Mouse (Mus musculus): ENCODE measurements around the gene Ext2. TPM values are rescaled to one million over a fixed set of nuclear protein-coding genes. Genes with fewer than 3 reads are reported as not detected.

Ext2 gene
- polyA plus RNA-seq, 1 experiment from 2014 or later = 134 TPM

DNA sequence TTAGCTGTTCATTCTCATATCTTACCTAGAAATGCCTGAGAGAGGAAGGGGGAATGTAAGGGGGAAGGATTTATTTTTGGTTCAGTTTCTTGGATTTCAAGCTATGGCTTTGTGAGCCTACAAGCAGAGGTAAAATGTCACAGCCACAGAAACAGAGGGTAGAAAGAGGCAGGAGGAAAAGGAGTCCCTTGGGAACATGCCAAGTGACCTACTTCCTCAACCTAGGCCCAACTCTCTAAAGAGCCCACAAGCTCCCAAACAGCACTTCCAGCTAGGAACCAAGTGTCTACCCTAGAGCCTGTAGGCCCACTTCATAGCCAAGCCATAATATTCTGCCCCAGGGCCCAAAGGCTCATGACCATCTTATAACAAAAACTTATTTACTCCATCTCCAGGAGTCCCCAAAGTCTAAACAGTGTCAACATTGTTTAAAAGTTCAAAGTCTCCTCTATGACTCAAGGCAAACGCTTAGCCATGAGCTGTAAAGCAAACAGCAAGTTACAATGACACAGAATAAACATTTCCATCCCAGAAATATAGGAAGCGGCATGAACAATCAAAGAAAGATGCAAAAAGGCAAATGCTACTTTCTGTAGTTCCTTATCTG lies 99.1 kb downstream of the Ext2 start:
- Histone ChIP-seq H3K4me2 (no peak overlapping the region), H3K9me3 (no peaks in the 10 kb centered on the region), H3K4me3 (no peak overlapping the region), H3K9ac (no peak overlapping the region), H3K4me1 (peaks cover 15% of the 10 kb centered on the region; the same call in 1 of the 2 replicates), H3K27me3 (no peaks in the 10 kb centered on the region), H3K36me3 (no peaks in the 10 kb centered on the region), H3K27ac (no peak overlapping the region)
- ATAC-seq (ENCODE audit: borderline replicate concordance, extremely low read depth, low FRiP score, low TSS enrichment) = no peak
- 71% methylated on average over 2 of the region's 2 CpGs for WGBS

DNA sequence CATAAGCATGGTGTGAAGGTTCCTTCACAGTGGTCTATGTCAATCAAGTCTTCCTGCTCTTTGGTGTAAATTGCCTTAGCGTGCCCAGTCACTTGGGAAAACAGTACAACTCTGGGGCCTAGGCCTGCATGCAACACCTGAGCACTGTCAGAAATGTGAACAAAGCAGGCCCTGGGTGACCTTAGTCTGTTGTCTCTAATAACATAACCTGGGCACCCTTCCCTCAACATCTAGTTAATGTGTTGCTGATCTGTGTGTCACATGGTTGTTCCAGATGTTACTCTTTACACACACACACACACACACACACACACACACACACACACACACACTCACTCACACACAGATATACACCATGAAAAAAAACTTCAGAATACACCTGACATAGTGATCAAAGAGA lies 101.4 kb downstream of the Ext2 start:
- Histone ChIP-seq H3K4me2 (no peak overlapping the region), H3K36me3 (no peaks in the 10 kb centered on the region), H3K4me1 (peaks cover 15% of the 10 kb centered on the region; the same call in 1 of the 2 replicates), H3K9ac (no peak overlapping the region), H3K27ac (no peak overlapping the region), H3K9me3 (no peaks in the 10 kb centered on the region), H3K4me3 (no peak overlapping the region), H3K27me3 (no peaks in the 10 kb centered on the region)
- WGBS = 84% methylated on average over 1 of the region's 1 CpGs
- no peak for ATAC-seq (ENCODE audit: borderline replicate concordance, extremely low read depth, low FRiP score, low TSS enrichment)

DNA sequence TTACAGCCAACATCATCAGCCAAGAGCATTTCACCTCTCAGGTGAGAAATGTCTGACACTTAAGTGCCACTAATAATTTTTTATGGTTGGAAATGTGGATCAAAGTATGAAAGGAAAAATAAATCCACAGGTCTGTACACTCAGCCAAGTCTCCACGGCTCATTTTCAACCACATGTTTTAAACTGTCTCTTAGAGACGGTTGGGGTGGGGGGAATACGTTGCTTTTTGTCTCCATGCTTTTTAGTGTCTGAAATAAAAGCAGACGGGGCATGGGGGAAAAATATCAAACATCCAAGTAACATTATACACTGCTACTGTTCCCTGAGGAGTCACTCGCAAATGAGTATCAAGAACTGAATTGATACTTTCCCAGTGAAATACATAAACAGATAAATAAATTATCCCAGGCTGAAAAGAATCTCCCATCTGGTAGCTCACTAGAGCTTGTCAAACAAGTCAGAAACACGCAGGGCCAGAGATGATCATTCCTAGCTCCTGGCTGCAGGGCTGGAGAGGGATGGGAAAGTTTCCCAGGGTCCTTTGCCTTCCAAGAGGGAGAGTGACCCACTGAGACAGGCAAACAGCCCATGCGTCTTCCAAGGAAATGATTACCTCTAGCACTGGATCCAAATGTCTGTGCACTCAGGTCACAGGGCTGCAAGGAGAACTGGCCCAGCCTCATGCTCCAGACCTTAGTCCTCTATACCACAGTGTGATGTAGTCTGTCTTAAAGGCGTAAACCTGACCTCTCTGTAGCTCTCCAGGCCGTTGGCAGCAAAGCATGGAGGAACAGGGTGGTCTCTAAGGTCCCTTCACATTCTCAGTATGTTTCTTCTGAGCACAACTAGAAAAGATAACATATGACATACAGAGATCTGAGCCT lies 102.3 kb downstream of the Ext2 start:
- ATAC-seq (ENCODE audit: borderline replicate concordance, extremely low read depth, low FRiP score, low TSS enrichment) = no peak
- Histone ChIP-seq H3K27ac (no peak overlapping the region; the same call in 1 of the 2 replicates), H3K4me2 (no peak overlapping the region)

DNA sequence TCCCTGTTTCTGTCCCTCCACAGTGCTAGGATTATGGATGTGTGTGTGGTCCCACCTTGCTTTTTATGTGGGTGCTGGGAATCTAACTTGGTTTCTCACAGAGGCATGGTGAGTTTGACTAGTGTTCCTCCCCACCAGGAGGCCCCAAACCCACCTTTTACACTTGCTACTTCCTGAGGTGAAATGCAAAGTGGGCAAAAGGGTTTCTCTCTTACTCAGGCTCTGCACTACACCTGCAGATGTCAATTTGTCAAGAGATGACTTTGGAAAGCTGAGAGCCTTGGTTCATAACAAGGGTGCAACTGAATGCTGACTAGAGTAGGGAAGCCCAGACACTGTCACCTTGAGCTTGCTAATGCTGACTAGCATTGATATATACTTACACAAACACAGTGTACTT lies 109.1 kb downstream of the Ext2 start:
- H3K9ac ChIP-seq = no peak overlapping the region
- H3K36me3 ChIP-seq = no peaks in the 10 kb centered on the region
- no peak overlapping the region for H3K27ac ChIP-seq
- peaks cover 14% of the 10 kb centered on the region; the same call in 1 of the 2 replicates for H3K4me1 ChIP-seq
- no peaks in the 10 kb centered on the region for H3K9me3 ChIP-seq
- H3K4me2 ChIP-seq = no peak overlapping the region
- ATAC-seq (ENCODE audit: borderline replicate concordance, extremely low read depth, low FRiP score, low TSS enrichment) = no peak
- no peak overlapping the region for H3K4me3 ChIP-seq
- H3K27me3 ChIP-seq = no peaks in the 10 kb centered on the region

More for the DNA sequence above, 102.3 kb downstream of the Ext2 start:
- H3K9me3 ChIP-seq = no peaks in the 10 kb centered on the region
- H3K9ac ChIP-seq = no peak overlapping the region
- WGBS = 42% methylated on average over 9 of the region's 9 CpGs
- H3K27me3 ChIP-seq = no peaks in the 10 kb centered on the region
- H3K36me3 ChIP-seq = no peaks in the 10 kb centered on the region
- H3K4me1 ChIP-seq = peaks cover 15% of the 10 kb centered on the region; the same call in 1 of the 2 replicates
- H3K4me3 ChIP-seq = no peak overlapping the region

DNA sequence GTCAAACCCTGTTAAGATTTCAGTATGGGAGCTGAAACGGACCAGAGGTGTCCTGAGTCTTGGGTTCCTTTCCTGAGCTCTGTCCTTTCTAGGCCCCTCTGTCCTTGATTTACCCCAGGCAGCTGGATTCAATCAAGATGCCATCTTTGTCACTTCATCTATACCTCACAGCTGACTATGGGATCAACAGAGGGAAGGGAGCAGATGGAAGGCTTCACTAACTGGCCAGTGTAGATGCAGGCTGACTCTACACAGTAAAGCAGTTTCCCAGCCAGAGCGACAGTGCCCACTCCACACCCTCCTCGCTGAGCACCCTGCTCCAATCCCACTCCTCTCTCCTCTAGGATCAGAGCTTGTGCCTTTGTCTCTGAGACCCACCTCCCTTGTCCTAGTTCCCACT lies 110.9 kb downstream of the Ext2 start:
- Histone ChIP-seq H3K27me3 (no peaks in the 10 kb centered on the region), H3K9ac (no peak overlapping the region), H3K4me1 (peaks cover 14% of the 10 kb centered on the region; the same call in 1 of the 2 replicates), H3K4me2 (no peak overlapping the region), H3K27ac (no peak overlapping the region), H3K36me3 (no peaks in the 10 kb centered on the region), H3K9me3 (no peaks in the 10 kb centered on the region), H3K4me3 (no peak overlapping the region)
- 45% methylated on average over 3 of the region's 3 CpGs for WGBS
- ATAC-seq (ENCODE audit: borderline replicate concordance, extremely low read depth, low FRiP score, low TSS enrichment) = peak; percentile 83; the same call in 1 of the 2 replicates

DNA sequence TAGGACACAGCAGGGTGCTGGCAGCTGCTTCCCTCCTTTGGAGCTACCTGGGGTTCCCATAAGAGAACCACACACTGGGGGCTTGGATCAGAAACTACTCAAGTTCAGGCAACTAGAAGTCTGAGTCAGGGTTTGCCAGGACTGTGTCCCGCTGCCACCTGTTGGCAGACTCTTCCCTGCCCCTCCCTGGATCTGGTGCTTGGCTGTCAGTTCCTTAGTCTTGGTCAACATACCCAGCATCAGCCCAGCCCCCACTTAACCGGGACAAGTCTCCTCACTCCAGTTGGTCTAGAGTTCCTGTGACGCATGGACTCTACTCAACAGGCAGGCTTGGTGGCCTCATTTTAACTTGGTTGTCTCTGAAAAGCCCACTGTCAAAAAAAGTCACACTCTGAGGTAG lies 112.7 kb downstream of the Ext2 start:
- Histone ChIP-seq H3K4me1 (peaks cover 14% of the 10 kb centered on the region; the same call in 1 of the 2 replicates), H3K4me3 (no peak overlapping the region), H3K27ac (no peak overlapping the region), H3K36me3 (no peaks in the 10 kb centered on the region), H3K9me3 (no peaks in the 10 kb centered on the region), H3K27me3 (no peaks in the 10 kb centered on the region), H3K9ac (no peak overlapping the region), H3K4me2 (no peak overlapping the region)
- WGBS = 69% methylated on average over 3 of the region's 3 CpGs
- ATAC-seq (ENCODE audit: borderline replicate concordance, extremely low read depth, low FRiP score, low TSS enrichment) = no peak

DNA sequence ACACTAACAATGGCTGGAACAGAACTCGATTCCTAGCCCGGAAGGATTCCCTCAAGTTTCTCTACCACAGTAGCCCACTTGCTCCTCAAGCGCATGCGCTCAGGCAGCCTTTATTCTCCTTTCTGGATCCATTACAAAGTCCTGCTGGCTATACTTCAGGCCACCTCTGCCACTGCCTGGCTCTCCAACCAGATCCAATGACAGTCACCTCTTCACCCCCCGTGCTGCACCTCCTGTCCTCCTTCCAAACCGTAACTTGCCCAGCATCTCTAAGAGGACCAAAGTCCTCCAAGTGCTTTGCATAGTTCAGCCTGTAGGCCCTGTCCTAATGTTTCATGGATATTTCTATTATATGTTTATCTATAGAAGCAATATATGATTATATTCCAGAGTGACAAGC lies 113.1 kb downstream of the Ext2 start:
- H3K4me2 ChIP-seq = no peak overlapping the region
- no peak overlapping the region for H3K9ac ChIP-seq
- H3K27ac ChIP-seq = no peak overlapping the region
- no peak overlapping the region for H3K4me3 ChIP-seq
- no peak for ATAC-seq (ENCODE audit: borderline replicate concordance, extremely low read depth, low FRiP score, low TSS enrichment)
- WGBS = 92% methylated on average over 6 of the region's 6 CpGs
- no peaks in the 10 kb centered on the region for H3K9me3 ChIP-seq
- H3K4me1 ChIP-seq = peaks cover 14% of the 10 kb centered on the region; the same call in 1 of the 2 replicates
- H3K27me3 ChIP-seq = no peaks in the 10 kb centered on the region
- H3K36me3 ChIP-seq = no peaks in the 10 kb centered on the region

DNA sequence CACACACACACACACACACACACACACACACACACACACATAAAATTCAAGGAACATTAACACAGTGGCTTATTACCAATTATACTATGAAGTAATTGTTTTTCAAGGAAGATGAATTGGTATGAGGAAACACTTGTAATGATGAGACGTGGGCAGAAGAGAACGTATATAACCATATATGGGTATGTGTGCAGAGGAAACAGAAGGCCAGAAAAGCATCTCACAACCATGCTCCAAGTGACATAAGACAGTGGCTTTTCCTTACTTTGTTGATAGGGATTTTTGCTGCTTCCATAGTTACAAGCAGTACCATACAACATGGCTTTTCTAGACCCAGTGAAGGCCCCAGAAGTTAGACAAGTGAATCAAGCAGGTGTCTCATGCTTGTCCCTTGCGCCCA lies 115.5 kb downstream of the Ext2 start:
- Histone ChIP-seq H3K9ac (no peak overlapping the region), H3K27ac (no peak overlapping the region), H3K4me3 (no peak overlapping the region), H3K36me3 (0 out of 2 replicates have a peak, but pooled peaks cover 2% of the 10 kb centered on the region), H3K27me3 (no peaks in the 10 kb centered on the region), H3K9me3 (no peaks in the 10 kb centered on the region), H3K4me1 (peaks cover 5% of the 10 kb centered on the region; the same call in 1 of the 2 replicates), H3K4me2 (no peak overlapping the region)
- ATAC-seq (ENCODE audit: borderline replicate concordance, extremely low read depth, low FRiP score, low TSS enrichment) = no peak
- WGBS = 81% methylated on average over 3 of the region's 3 CpGs

DNA sequence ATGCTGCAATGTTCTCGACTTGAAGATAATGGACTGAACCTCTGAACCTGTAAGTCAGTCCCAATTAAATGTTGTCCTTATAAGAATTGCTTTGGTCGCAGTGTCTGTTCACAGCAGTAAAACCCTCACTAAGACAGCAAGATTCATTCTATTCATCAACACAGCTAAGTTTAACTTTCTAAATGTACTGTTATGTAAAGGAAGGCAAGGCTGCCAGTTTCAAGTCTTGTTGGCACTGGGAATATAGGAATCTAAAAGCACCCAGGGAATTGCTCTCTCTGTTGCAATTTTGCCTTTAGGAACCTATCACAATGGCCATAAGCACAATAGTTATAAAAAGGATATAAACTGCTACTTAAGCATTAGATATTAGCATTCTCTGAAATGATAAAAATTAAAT lies 116.0 kb downstream of the Ext2 start:
- no peak overlapping the region for H3K4me3 ChIP-seq
- no peak overlapping the region for H3K27ac ChIP-seq
- no peaks in the 10 kb centered on the region for H3K27me3 ChIP-seq
- ATAC-seq (ENCODE audit: borderline replicate concordance, extremely low read depth, low FRiP score, low TSS enrichment) = no peak
- WGBS = 91% methylated on average over 2 of the region's 2 CpGs
- H3K36me3 ChIP-seq = 0 out of 2 replicates have a peak, but pooled peaks cover 2% of the 10 kb centered on the region
- no peaks in the 10 kb centered on the region for H3K9me3 ChIP-seq
- peaks cover 1% of the 10 kb centered on the region; the same call in 1 of the 2 replicates for H3K4me1 ChIP-seq
- H3K9ac ChIP-seq = no peak overlapping the region
- H3K4me2 ChIP-seq = no peak overlapping the region

DNA sequence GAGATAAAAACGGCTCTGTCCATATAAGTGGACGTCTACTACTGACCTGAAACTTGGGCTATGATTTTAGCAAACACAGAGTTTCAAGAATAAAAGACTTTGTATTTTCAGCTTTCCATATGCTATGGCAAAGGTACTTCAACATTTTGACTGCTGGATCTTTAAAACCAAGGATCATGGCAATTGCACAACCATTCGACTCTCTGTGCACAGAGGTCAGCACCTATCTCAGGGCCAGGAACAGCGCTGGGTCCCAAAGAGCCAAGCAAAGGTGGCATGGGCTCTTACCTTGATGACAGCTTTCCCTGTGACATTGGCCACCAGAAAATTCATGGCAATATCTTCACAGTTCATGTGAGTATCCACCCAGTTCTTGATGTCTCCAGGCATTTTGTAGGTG lies 118.2 kb downstream of the Ext2 start:
- Histone ChIP-seq H3K27ac (no peak overlapping the region), H3K4me2 (no peak overlapping the region), H3K9ac (no peak overlapping the region), H3K27me3 (no peaks in the 10 kb centered on the region), H3K9me3 (no peaks in the 10 kb centered on the region), H3K4me1 (no peaks in the 10 kb centered on the region), H3K36me3 (0 out of 2 replicates have a peak, but pooled peaks cover 2% of the 10 kb centered on the region), H3K4me3 (no peak overlapping the region)
- no peak for ATAC-seq (ENCODE audit: borderline replicate concordance, extremely low read depth, low FRiP score, low TSS enrichment)
- WGBS = 77% methylated on average over 4 of the region's 4 CpGs

DNA sequence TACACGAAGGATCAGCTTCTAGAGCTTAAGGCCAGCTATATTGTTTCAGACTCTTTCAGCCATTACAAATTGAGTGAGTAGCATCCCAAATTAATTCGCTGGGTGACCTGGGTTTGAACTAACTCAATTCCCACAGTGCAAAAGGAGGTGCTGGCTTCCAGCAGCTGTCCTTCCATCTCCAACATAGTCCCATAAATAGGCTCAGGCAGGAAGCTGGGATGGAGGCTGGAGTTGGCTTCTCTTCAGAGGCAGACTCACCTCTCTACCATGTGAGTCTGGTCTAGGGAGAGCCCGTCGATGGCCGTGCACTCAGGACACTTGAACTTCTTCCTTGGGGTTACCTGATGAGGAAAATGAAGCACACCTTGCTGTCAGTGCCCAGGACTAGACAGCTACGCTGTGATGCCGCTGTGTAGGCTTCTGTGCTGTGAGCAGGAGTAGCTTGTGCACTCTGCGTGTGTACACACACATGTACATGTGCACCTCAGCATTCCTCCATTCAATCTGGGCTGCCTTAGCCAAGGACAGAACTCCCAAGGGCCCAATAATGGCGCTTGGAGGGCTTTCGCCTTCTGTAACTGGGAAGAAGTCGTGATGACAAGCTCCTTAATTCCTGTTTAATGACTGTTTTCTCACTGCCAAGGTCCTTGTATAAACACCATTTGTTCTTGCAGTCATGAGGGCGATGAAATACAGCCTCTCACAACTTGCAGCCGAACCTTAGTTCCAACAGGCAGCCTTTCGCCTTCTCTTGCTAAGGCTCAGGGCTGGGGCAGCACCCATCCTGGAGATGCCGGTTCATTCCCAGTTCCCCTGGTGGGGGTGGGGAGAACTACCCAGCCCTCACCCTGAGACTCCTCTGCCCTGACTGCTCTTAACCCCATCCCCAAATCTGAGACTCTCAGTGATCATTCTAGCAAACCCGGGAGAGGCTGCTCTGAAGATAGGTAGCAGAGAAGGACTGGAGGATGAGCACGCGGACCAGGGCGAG lies 119.1 kb downstream of the Ext2 start:
- no peak overlapping the region for H3K9ac ChIP-seq
- no peaks in the 10 kb centered on the region for H3K27me3 ChIP-seq
- peaks cover 7% of the 10 kb centered on the region; the same call in 1 of the 2 replicates for H3K36me3 ChIP-seq
- no peaks in the 10 kb centered on the region for H3K9me3 ChIP-seq
- H3K4me3 ChIP-seq = no peak overlapping the region
- 76% methylated on average over 19 of the region's 19 CpGs for WGBS
- no peak for ATAC-seq (ENCODE audit: borderline replicate concordance, extremely low read depth, low FRiP score, low TSS enrichment)
- H3K27ac ChIP-seq = no peak overlapping the region
- H3K4me1 ChIP-seq = no peaks in the 10 kb centered on the region
- H3K4me2 ChIP-seq = no peak overlapping the region

Data from lung, embryonic 15.5 days (tissue).